Mouse (Mus musculus) spleen, adult 2 months (tissue): ENCODE data around the gene Slit3.

ENCODE experiments used
- CTCF ChIP-seq: fragments of 200-500 bp; IDR thresholded peaks from 2 replicates; pipeline ENCODE4 v1.5.1; 2011; ENCODE audit warnings: mild to moderate bottlenecking, inconsistent platforms; ENCODE audit not compliant: insufficient read depth, insufficient read length, insufficient replicate concordance; ENCODE audit errors: extremely low read depth
- POLR2A ChIP-seq: fragments of 200-500 bp; IDR thresholded peaks from 2 replicates; pipeline ENCODE4 v1.6.1; 2011; ENCODE audit warnings: low read depth, low read length, inconsistent platforms

GRCm38 (mm10) chr11:35583633-35584032, 462.6 kb downstream of the Slit3 start:
- TF ChIP-seq CTCF (no peak), POLR2A (no peak)
